Mouse (Mus musculus): ENCODE measurements around the gene Wnt3. TPM values are rescaled to one million over a fixed set of nuclear protein-coding genes. Genes with fewer than 3 reads are reported as not detected.

Gene Wnt3
- polyA plus RNA-seq (2015; fragmentation: Nextera tagmentation; extraction: Ambion mirVana): 13.1 and 14.8 TPM in 2 replicates

DNA sequence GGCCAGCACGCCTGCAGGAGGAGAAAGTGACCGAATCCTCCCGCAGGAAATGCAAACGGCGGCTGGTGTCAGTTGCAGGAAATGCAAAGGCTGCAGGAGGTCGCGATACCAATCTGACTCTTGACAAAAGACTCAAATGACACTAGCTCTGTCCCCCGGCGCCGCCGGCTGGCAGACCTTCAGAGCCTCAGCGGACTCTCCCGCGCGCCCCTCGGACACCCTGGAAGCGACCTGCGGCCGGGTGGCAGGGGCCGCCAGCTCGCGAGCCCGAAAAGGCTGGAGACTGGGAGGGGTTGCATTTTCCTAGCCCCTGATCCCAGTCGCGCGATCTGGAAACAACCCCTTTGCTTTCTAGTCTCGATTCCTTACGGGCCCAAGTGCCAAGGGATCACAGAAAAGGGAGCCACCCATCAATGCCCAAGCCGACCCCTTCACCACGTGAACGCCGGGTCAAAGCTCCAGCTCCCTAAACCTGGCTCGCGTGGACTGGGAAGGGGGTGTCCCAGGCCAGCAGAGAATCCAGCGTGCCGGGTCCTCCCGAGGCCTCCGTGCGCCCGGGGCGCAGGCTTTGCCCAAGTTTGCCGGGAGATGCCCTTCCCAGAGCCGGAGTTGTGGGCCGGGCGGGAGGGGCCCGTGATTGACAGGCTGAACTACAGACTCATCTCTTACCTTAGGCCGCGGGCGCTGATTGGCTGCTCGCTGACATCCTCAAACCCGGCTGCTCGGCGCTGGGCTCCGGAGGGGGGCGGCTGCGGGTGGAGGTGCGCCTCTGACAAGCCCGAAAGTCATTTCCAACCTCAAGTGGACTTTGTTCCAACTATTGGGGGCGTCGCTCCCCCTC lies at the start of gene Wnt3:
Gene Wnt3 (plus strand): TSS at position 764 of the 841 bp plus-strand sequence.
- WGBS: 0% methylated on average over 60 of the region's 60 CpGs
- Histone ChIP-seq H3K27me3 (replicated peaks) (peaks cover 52% of the 10 kb centered on the region), H3K36me3 (replicated peaks) (no peaks in the 10 kb centered on the region), H3K27ac (peak within 1 kb of the TSS; percentile 70), H3K9ac (peak within 1 kb of the TSS; percentile 41), H3K4me1 (peaks cover 58% of the 10 kb centered on the region), H3K4me2 (peak within 1 kb of the TSS; percentile 87), H3K4me3 (peak within 1 kb of the TSS; percentile 49), H3K9me3 (no peaks in the 10 kb centered on the region)
- peak; percentile 67; the same call in 1 of the 2 replicates for ATAC-seq (replicated peaks)

GRCm38 (mm10) chr11:103724331-103724771 lies 49.6 kb upstream of the Wnt3 start:
- Histone ChIP-seq H3K4me3 (no peak overlapping the region), H3K9me3 (no peaks in the 10 kb centered on the region), H3K4me2 (no peak overlapping the region), H3K36me3 (replicated peaks) (no peaks in the 10 kb centered on the region), H3K27ac (no peak overlapping the region), H3K27me3 (replicated peaks) (no peaks in the 10 kb centered on the region), H3K4me1 (peaks cover 15% of the 10 kb centered on the region), H3K9ac (no peak overlapping the region)
- ATAC-seq (replicated peaks): no peak
- WGBS: 86% methylated on average over 11 of the region's 11 CpGs

DNA sequence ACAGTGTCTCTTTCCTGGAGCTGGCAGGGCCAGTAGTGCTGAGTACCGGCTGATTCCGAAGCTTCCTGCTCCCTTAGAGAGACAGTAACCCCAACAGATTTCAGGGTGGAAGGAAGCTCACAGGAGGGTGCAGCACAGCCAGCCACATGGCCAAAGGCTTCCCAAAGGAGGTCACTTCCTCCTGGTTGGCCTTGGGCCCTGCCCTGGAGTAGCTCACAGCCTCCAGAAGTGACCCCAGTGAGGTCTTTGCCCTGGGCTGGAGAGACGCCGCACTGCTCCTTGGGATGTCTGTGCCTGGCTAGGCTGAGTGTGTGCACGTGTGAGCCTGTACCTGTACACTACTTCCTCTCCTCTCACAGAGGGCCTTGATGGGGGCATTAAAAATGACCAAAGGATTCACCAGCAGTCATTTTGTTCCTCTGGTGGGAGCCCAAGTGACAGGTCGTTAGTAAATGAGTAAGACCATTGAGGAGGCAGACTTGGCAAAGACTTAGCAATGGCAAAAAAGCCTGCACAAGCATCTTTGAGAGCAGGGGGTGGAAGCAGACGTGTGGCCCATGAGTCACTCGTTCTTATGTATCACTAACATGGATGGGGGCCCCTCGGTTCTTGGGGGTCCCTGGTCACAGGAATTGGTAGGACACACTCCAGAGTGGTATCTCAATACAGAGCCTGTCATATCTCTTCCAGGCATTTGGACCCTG lies 44.5 kb upstream of the Wnt3 start:
- Histone ChIP-seq H3K36me3 (replicated peaks) (no peaks in the 10 kb centered on the region), H3K9me3 (no peaks in the 10 kb centered on the region), H3K4me1 (0 out of 2 replicates have a peak, but pooled peaks cover 3% of the 10 kb centered on the region), H3K4me3 (no peak overlapping the region), H3K4me2 (no peak overlapping the region), H3K9ac (no peak overlapping the region), H3K27ac (no peak overlapping the region), H3K27me3 (replicated peaks) (no peaks in the 10 kb centered on the region)
- ATAC-seq (replicated peaks): no peak
- WGBS: 73% methylated on average over 9 of the region's 9 CpGs

GRCm38 (mm10) chr11:103731594-103731993 lies 42.4 kb upstream of the Wnt3 start:
- Histone ChIP-seq H3K36me3 (replicated peaks) (no peaks in the 10 kb centered on the region), H3K4me3 (no peak overlapping the region), H3K27me3 (replicated peaks) (no peaks in the 10 kb centered on the region), H3K4me2 (no peak overlapping the region), H3K4me1 (0 out of 2 replicates have a peak, but pooled peaks cover 3% of the 10 kb centered on the region), H3K9ac (no peak overlapping the region), H3K9me3 (no peaks in the 10 kb centered on the region), H3K27ac (no peak overlapping the region)
- ATAC-seq (replicated peaks): no peak
- 82% methylated on average over 9 of the region's 9 CpGs for WGBS

DNA sequence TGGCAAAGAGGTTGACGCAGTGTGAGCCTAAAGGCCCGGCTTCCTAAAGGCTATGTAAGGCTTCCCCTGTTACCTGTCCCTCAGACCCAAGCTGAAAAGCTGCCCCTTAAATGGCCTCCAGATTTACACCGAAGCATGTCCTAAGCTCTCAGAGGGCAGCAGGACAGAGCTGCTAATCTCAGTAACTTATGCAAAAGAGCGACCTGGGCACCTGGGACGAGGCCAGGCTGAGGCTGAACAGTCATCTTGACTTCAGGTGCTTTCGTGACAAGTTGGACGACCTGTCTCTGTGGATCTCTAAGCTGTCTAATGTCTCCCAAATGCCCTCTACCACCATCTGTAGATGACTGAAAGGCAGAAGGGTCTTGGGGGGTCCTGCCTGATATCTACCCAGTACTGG lies 41.6 kb upstream of the Wnt3 start:
- no peak overlapping the region for H3K27ac ChIP-seq
- H3K4me3 ChIP-seq: no peak overlapping the region
- no peaks in the 10 kb centered on the region for H3K27me3 ChIP-seq (replicated peaks)
- 0 out of 2 replicates have a peak, but pooled peaks cover 3% of the 10 kb centered on the region for H3K4me1 ChIP-seq
- H3K36me3 ChIP-seq (replicated peaks): no peaks in the 10 kb centered on the region
- H3K9me3 ChIP-seq: no peaks in the 10 kb centered on the region
- no peak overlapping the region for H3K4me2 ChIP-seq
- ATAC-seq (replicated peaks): no peak
- no peak overlapping the region for H3K9ac ChIP-seq
- 86% methylated on average over 7 of the region's 7 CpGs for WGBS

- H3K9ac ChIP-seq: no peak overlapping the region
- no peak overlapping the region for H3K4me3 ChIP-seq
- 78% methylated on average over 4 of the region's 4 CpGs for WGBS
- H3K36me3 ChIP-seq (replicated peaks): no peaks in the 10 kb centered on the region
- no peak overlapping the region for H3K4me2 ChIP-seq
- ATAC-seq (replicated peaks): no peak
- 0 out of 2 replicates have a peak, but pooled peaks cover 3% of the 10 kb centered on the region for H3K4me1 ChIP-seq
- H3K9me3 ChIP-seq: no peaks in the 10 kb centered on the region
- no peaks in the 10 kb centered on the region for H3K27me3 ChIP-seq (replicated peaks)
- H3K27ac ChIP-seq: no peak overlapping the region
Observed at GRCm38 (mm10) chr11:103733069-103733468, 40.9 kb upstream of the Wnt3 start.

GRCm38 (mm10) chr11:103733961-103734360 lies 40.0 kb upstream of the Wnt3 start:
- H3K4me1 ChIP-seq: 0 out of 2 replicates have a peak, but pooled peaks cover 2% of the 10 kb centered on the region
- H3K4me2 ChIP-seq: no peak overlapping the region
- H3K27me3 ChIP-seq (replicated peaks): no peaks in the 10 kb centered on the region
- 93% methylated on average over 2 of the region's 2 CpGs for WGBS
- H3K36me3 ChIP-seq (replicated peaks): no peaks in the 10 kb centered on the region
- no peaks in the 10 kb centered on the region for H3K9me3 ChIP-seq
- no peak overlapping the region for H3K4me3 ChIP-seq
- no peak for ATAC-seq (replicated peaks)
- H3K9ac ChIP-seq: no peak overlapping the region
- H3K27ac ChIP-seq: no peak overlapping the region

GRCm38 (mm10) chr11:103734411-103735045 lies 39.4 kb upstream of the Wnt3 start:
- H3K27ac ChIP-seq: no peak overlapping the region
- no peaks in the 10 kb centered on the region for H3K4me1 ChIP-seq
- H3K27me3 ChIP-seq (replicated peaks): no peaks in the 10 kb centered on the region
- H3K9ac ChIP-seq: no peak overlapping the region
- no peak overlapping the region for H3K4me3 ChIP-seq
- H3K4me2 ChIP-seq: no peak overlapping the region
- WGBS: 78% methylated on average over 5 of the region's 5 CpGs
- H3K36me3 ChIP-seq (replicated peaks): no peaks in the 10 kb centered on the region
- no peaks in the 10 kb centered on the region for H3K9me3 ChIP-seq
- ATAC-seq (replicated peaks): no peak

GRCm38 (mm10) chr11:103735046-103735781 lies 38.7 kb upstream of the Wnt3 start:
- Histone ChIP-seq H3K36me3 (replicated peaks) (no peaks in the 10 kb centered on the region), H3K4me3 (no peak overlapping the region), H3K4me2 (no peak overlapping the region), H3K9me3 (no peaks in the 10 kb centered on the region), H3K27ac (no peak overlapping the region), H3K4me1 (no peaks in the 10 kb centered on the region), H3K9ac (no peak overlapping the region), H3K27me3 (replicated peaks) (no peaks in the 10 kb centered on the region)
- ATAC-seq (replicated peaks): no peak
- 81% methylated on average over 19 of the region's 19 CpGs for WGBS

DNA sequence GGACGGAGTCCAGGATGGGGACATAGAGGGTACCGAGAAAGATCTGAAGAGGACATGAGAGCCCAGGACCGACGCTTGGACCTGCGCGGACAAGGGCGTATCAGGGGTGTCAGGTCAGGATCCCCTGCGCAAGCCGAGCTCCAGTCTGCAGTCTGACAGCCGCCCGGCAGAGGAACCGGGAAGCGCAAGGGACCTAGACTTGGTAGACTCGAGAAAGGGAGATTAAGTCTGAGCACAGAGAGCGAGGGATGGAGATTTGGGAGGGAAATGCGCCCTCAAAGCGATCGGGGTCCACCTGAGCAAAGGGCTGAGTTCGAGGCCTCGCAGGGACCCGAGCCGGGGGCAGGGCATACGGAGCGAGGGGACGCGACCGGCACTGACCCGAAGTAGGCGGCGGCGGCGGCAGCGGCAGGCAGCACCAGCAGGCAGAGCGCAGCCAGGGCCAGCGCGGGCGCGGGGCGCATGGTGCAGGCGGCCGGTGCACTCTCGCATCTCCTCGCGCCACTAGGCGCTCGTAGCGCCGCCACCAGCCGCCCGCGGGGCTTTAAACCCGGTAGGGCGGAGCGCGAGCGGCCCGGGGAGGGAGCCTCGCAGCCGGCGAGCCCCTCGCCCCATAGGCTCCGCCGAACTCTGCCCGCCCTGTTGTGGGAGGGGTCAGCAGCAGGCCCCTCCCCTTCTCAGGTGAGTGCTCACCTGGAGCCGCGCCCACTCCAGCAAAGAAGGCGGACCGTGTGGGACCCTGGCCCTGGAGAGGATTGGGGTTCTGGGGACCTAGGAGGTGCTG lies 24.5 kb upstream of the Wnt3 start, which contains the start of gene Wnt9b:
Gene Wnt9b (minus strand): TSS at position 516 of the 784 bp plus-strand sequence.
- no peaks in the 10 kb centered on the region for H3K36me3 ChIP-seq (replicated peaks)
- H3K4me2 ChIP-seq: peak within 1 kb of the TSS; percentile 92
- H3K4me1 ChIP-seq: peaks cover 15% of the 10 kb centered on the region
- H3K4me3 ChIP-seq: peak within 1 kb of the TSS; percentile 52
- no peak within 1 kb of the TSS for H3K27ac ChIP-seq
- peak; percentile 56; the same call in 1 of the 2 replicates for ATAC-seq (replicated peaks)
- peak within 1 kb of the TSS; percentile 35 for H3K9ac ChIP-seq
- no peaks in the 10 kb centered on the region for H3K9me3 ChIP-seq
- under 1% methylated on average over 68 of the region's 68 CpGs for WGBS
- H3K27me3 ChIP-seq (replicated peaks): peaks cover 51% of the 10 kb centered on the region

DNA sequence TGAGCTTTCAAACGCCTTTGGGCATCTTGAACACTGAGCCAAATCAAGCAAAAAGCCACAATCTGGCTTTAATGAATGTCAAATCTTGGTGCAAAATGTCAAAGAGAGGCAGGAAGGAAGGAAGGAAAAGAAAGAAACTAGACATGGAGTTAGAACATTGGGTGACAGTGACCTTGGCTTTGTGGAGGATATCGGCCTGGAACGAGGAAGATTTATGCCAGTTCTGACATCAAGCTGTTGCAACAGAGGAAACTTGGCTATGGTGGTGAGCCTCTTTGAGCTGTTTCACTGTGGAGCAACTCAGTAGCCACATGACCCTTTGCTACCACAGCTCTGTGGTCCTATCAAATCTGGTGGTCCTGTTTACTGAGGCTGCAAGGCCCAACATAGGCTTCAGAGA lies 23.3 kb upstream of the Wnt3 start:
- Histone ChIP-seq H3K36me3 (replicated peaks) (no peaks in the 10 kb centered on the region), H3K9ac (no peak overlapping the region), H3K27ac (no peak overlapping the region), H3K4me1 (peaks cover 15% of the 10 kb centered on the region), H3K9me3 (no peaks in the 10 kb centered on the region), H3K4me2 (0 out of 2 replicates have a peak overlapping the region, but pooled peaks have one; percentile 92), H3K4me3 (no peak overlapping the region), H3K27me3 (replicated peaks) (peaks cover 51% of the 10 kb centered on the region)
- no peak for ATAC-seq (replicated peaks)
- 60% methylated on average over 3 of the region's 3 CpGs for WGBS

Measured in midbrain, embryonic 15.5 days (tissue).